Mouse (Mus musculus): Measurements from ENCODE around the gene Pard3. TPM values are rescaled to one million over a fixed set of nuclear protein-coding genes. Genes with fewer than 3 reads are reported as not detected.

Pard3 gene
- polyA plus RNA-seq, 1 experiment from 2014 or later = 16.5 TPM

DNA sequence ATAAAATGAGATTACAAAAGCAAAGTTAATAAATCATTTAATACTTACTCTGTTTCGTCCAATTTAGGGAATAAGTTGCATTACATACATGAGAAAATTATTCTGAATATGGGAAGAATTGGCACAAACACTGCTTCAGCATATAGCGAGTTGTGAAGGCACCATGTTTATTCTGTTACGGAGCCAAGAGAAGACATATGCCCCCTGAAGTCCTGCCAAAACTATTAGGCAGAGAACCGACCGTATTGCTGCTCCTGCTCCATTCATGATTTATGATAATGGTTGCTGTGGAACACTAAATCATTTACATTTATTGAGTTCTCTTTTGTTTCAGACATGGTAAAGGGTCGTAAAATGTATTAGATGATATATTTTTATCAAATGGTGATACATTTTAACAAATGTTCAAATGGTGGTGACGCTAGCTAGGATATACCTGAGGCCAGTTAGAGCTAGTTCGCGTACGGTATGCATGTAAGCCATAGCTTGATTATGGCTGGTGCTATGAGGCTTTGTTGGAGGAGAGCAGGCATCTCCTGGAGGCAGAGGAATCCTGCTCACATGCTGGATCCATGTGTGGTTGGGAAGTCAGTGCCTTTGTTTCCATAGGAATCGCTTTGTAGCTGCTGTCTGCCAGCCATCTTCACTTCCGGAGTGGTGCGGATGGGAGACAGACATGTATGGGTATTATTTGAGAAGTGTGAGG is 360.7 kb downstream of the Pard3 start:
- Histone ChIP-seq H3K4me1 (ENCODE audit: control insufficient read depth, insufficient read depth, low read length) (peaks cover 11% of the 10 kb centered on the region), H3K4me2 (ENCODE audit: low read length) (no peak overlapping the region), H3K27ac (ENCODE audit: low read depth, low read length) (peak overlapping the region; percentile 56; the same call in 1 of the 2 replicates), H3K36me3 (ENCODE audit: control insufficient read depth, insufficient read depth, low read length) (peaks cover 4% of the 10 kb centered on the region; the same call in 1 of the 2 replicates), H3K9ac (ENCODE audit: low read length) (no peak overlapping the region), H3K27me3 (replicated peaks; ENCODE audit: control insufficient read depth, insufficient read depth, low read length) (no peaks in the 10 kb centered on the region), H3K4me3 (ENCODE audit: low read depth, low read length) (no peak overlapping the region), H3K9me3 (replicated peaks; ENCODE audit: control insufficient read depth, low read length) (no peaks in the 10 kb centered on the region)
- WGBS = 72% methylated on average over 13 of the region's 13 CpGs
- ATAC-seq (peak; percentile 69; the same call in 1 of the 2 replicates), DNase-seq (ENCODE audit: low spot score) (peak; percentile 87)

DNA sequence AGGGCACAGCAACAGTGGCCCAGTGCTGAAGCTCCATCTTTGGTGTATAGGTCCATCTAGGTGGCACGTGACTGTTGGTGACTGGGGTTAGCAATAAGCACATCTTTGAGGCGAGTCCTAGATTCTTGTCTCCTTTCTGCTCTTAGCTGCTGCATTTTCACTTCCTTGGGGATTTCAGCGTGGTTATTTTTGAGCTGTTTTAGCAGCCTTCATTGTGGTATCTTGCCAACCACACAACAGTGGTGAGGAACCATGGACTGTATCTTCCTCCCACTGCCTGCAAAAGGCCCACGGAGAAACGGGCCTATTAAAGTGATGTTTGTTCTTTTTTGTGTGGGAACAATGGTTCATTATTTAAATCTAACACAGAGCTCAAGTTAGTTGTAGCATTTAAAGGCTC is 363.2 kb downstream of the Pard3 start:
- H3K36me3 ChIP-seq (ENCODE audit: control insufficient read depth, insufficient read depth, low read length) = peaks cover 4% of the 10 kb centered on the region; the same call in 1 of the 2 replicates
- H3K9ac ChIP-seq (ENCODE audit: low read length) = no peak overlapping the region
- H3K4me3 ChIP-seq (ENCODE audit: low read depth, low read length) = no peak overlapping the region
- H3K9me3 ChIP-seq (replicated peaks; ENCODE audit: control insufficient read depth, low read length) = no peaks in the 10 kb centered on the region
- DNase-seq (ENCODE audit: low spot score) (no peak), ATAC-seq (no peak)
- H3K27ac ChIP-seq (ENCODE audit: low read depth, low read length) = 0 out of 2 replicates have a peak overlapping the region, but pooled peaks have one; percentile 36
- 52% methylated on average over 5 of the region's 5 CpGs for WGBS
- H3K4me1 ChIP-seq (ENCODE audit: control insufficient read depth, insufficient read depth, low read length) = peaks cover 11% of the 10 kb centered on the region
- no peaks in the 10 kb centered on the region for H3K27me3 ChIP-seq (replicated peaks; ENCODE audit: control insufficient read depth, insufficient read depth, low read length)
- H3K4me2 ChIP-seq (ENCODE audit: low read length) = no peak overlapping the region

DNA sequence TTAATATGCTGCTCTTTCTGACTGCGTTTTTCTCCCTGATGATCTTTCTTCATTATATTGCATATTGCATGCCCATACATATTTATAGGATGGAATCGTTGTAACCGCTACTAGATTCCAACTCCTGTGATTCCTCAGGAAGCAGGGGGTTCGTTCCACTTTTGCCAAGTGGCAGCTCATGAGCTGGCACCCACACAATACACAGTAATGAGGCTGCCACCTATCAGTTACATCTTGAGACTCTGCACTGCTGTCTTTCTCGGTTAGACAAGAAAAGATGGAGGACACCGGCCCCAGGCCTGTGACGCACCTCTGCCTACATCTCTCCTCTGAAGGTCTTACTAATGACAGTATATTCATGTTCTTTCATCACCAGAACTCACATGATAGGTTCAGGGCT is 364.3 kb downstream of the Pard3 start:
- H3K4me1 ChIP-seq (ENCODE audit: control insufficient read depth, insufficient read depth, low read length) = peaks cover 5% of the 10 kb centered on the region
- no peak overlapping the region for H3K4me2 ChIP-seq (ENCODE audit: low read length)
- peaks cover 4% of the 10 kb centered on the region; the same call in 1 of the 2 replicates for H3K36me3 ChIP-seq (ENCODE audit: control insufficient read depth, insufficient read depth, low read length)
- no peak overlapping the region for H3K4me3 ChIP-seq (ENCODE audit: low read depth, low read length)
- H3K9me3 ChIP-seq (replicated peaks; ENCODE audit: control insufficient read depth, low read length) = no peaks in the 10 kb centered on the region
- no peak overlapping the region for H3K9ac ChIP-seq (ENCODE audit: low read length)
- DNase-seq (ENCODE audit: low spot score) (peak; percentile 57), ATAC-seq (no peak; the same call in 1 of the 2 replicates)
- 53% methylated on average over 7 of the region's 7 CpGs for WGBS
- no peak overlapping the region for H3K27ac ChIP-seq (ENCODE audit: low read depth, low read length)
- H3K27me3 ChIP-seq (replicated peaks; ENCODE audit: control insufficient read depth, insufficient read depth, low read length) = no peaks in the 10 kb centered on the region

DNA sequence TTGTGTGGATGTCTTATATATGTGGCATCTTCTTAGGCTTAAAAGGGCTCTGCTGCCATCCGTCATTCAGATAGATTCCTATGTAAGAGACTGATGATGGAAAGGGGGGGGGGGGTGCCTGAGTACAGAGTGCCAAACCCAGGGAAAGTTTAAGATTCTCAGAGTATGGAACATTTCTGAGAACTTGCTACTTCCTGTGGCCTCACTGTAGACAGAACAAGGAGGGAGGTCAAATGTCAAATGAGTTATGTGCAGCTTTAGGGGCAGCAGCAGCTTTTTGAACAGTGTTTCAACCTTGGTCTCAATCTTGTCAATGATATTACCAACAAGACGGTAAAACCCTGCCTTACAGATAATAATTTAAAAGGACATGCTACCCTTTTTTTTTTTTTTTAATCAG is 367.5 kb downstream of the Pard3 start:
- Histone ChIP-seq H3K4me1 (ENCODE audit: control insufficient read depth, insufficient read depth, low read length) (no peaks in the 10 kb centered on the region), H3K36me3 (ENCODE audit: control insufficient read depth, insufficient read depth, low read length) (peaks cover 4% of the 10 kb centered on the region; the same call in 1 of the 2 replicates), H3K27me3 (replicated peaks; ENCODE audit: control insufficient read depth, insufficient read depth, low read length) (no peaks in the 10 kb centered on the region), H3K27ac (ENCODE audit: low read depth, low read length) (no peak overlapping the region), H3K4me3 (ENCODE audit: low read depth, low read length) (no peak overlapping the region), H3K9ac (ENCODE audit: low read length) (no peak overlapping the region), H3K9me3 (replicated peaks; ENCODE audit: control insufficient read depth, low read length) (no peaks in the 10 kb centered on the region), H3K4me2 (ENCODE audit: low read length) (no peak overlapping the region)
- no peak for ATAC-seq
- no peak for DNase-seq (ENCODE audit: low spot score)
- WGBS = 87% methylated on average over 2 of the region's 2 CpGs

DNA sequence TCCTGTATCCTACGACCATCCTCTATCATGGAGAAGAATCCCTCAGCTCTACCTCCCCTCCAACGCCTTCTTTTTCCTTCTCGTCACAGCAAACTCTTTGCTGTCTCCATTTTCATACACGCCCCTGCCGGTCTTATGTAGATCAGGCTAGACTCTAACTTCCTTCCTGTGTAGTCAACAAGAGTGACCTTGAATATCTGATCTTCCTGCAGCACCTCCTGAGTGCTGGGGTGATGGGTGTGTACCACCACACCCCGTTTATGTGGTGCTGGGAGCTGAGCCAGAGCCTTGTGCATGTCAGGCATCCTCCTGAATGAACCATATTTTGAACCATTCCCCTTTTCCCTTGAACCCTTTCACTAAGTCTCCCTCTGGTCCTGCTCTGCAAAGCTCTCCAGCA is 372.3 kb downstream of the Pard3 start:
- no peak for ATAC-seq
- Histone ChIP-seq H3K36me3 (ENCODE audit: control insufficient read depth, insufficient read depth, low read length) (no peaks in the 10 kb centered on the region), H3K27me3 (replicated peaks; ENCODE audit: control insufficient read depth, insufficient read depth, low read length) (no peaks in the 10 kb centered on the region), H3K9me3 (replicated peaks; ENCODE audit: control insufficient read depth, low read length) (no peaks in the 10 kb centered on the region), H3K4me1 (ENCODE audit: control insufficient read depth, insufficient read depth, low read length) (peaks cover 9% of the 10 kb centered on the region), H3K4me3 (ENCODE audit: low read depth, low read length) (no peak overlapping the region), H3K4me2 (ENCODE audit: low read length) (no peak overlapping the region), H3K27ac (ENCODE audit: low read depth, low read length) (no peak overlapping the region), H3K9ac (ENCODE audit: low read length) (no peak overlapping the region)
- WGBS = 94% methylated on average over 6 of the region's 6 CpGs
- DNase-seq (ENCODE audit: low spot score) = no peak

DNA sequence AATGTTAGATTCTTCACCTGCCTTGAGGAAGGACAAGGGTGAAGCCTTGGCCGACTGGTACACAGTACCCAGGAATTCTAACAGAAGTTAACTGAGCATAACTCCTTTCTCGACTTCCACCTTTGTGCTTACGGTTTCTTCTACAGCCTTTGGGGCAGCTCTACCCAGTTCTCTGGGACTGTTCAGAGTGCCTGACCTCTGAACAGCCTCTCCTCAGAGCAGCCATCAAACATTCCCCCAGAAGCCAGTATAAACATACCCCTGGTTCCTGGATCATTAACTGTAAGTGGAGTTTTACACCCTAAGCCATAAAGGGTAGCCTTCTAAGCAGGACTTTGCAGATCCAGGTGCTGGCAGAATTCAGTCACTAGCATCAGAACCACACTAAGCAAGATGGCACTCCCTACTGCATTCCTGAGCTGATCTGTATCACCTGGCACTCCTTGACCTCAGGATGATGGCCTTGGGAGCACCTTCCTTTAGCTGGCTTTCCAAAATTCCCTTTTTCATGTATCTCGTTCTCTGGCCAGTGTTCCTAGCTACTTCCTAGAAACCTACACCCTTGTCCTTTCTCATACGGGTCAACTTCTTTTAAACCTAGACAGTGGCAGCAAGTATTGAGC is 374.0 kb downstream of the Pard3 start:
- H3K27ac ChIP-seq (ENCODE audit: low read depth, low read length) = no peak overlapping the region
- no peak for DNase-seq (ENCODE audit: low spot score)
- H3K9me3 ChIP-seq (replicated peaks; ENCODE audit: control insufficient read depth, low read length) = no peaks in the 10 kb centered on the region
- WGBS = 93% methylated on average over 5 of the region's 5 CpGs
- peaks cover 9% of the 10 kb centered on the region for H3K4me1 ChIP-seq (ENCODE audit: control insufficient read depth, insufficient read depth, low read length)
- no peak overlapping the region for H3K4me2 ChIP-seq (ENCODE audit: low read length)
- no peaks in the 10 kb centered on the region for H3K36me3 ChIP-seq (ENCODE audit: control insufficient read depth, insufficient read depth, low read length)
- H3K9ac ChIP-seq (ENCODE audit: low read length) = no peak overlapping the region
- H3K4me3 ChIP-seq (ENCODE audit: low read depth, low read length) = no peak overlapping the region
- no peak for ATAC-seq
- no peaks in the 10 kb centered on the region for H3K27me3 ChIP-seq (replicated peaks; ENCODE audit: control insufficient read depth, insufficient read depth, low read length)

DNA sequence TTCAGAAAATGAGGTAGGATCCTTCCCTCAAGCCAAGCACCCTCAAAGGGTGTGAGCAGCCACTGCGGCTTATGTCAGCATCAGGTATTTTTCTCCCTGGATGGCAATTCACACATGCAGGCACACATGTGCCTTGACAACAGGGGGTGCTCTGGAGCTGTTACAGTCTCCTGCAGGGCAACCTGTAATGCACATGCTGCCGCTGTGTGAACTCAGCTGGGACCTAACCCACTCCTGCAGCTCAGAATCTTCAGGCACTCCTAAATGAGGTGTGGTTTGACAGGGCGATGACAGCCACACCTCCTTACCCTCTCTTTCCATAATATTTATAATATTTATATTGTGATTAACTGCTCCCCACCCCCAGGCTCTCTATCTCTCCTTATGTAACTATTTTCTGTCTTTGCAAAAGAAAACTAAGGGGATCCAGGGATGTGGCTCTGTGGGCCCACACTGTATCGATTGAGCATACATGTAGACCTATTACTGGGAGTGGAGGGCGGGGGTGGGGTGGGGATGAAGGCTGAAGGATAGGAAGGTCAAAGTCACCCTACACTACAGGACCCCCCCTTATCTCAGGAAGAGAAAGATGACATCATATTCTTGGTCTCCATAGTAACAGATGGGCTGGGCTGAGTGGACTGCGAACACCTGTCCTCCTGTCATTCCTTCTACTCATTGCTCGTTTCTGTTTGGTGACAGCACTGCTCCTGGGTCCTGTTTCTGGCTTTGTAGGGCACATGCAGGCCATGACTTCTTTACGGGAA is 375.1 kb downstream of the Pard3 start:
- 70% methylated on average over 8 of the region's 8 CpGs for WGBS
- no peak overlapping the region for H3K9ac ChIP-seq (ENCODE audit: low read length)
- no peaks in the 10 kb centered on the region for H3K27me3 ChIP-seq (replicated peaks; ENCODE audit: control insufficient read depth, insufficient read depth, low read length)
- H3K4me1 ChIP-seq (ENCODE audit: control insufficient read depth, insufficient read depth, low read length) = peaks cover 9% of the 10 kb centered on the region
- H3K36me3 ChIP-seq (ENCODE audit: control insufficient read depth, insufficient read depth, low read length) = no peaks in the 10 kb centered on the region
- H3K4me2 ChIP-seq (ENCODE audit: low read length) = no peak overlapping the region
- H3K27ac ChIP-seq (ENCODE audit: low read depth, low read length) = 0 out of 2 replicates have a peak overlapping the region, but pooled peaks have one; percentile 52
- no peaks in the 10 kb centered on the region for H3K9me3 ChIP-seq (replicated peaks; ENCODE audit: control insufficient read depth, low read length)
- peak; percentile 56 for ATAC-seq
- peak; percentile 65 for DNase-seq (ENCODE audit: low spot score)
- no peak overlapping the region for H3K4me3 ChIP-seq (ENCODE audit: low read depth, low read length)

DNA sequence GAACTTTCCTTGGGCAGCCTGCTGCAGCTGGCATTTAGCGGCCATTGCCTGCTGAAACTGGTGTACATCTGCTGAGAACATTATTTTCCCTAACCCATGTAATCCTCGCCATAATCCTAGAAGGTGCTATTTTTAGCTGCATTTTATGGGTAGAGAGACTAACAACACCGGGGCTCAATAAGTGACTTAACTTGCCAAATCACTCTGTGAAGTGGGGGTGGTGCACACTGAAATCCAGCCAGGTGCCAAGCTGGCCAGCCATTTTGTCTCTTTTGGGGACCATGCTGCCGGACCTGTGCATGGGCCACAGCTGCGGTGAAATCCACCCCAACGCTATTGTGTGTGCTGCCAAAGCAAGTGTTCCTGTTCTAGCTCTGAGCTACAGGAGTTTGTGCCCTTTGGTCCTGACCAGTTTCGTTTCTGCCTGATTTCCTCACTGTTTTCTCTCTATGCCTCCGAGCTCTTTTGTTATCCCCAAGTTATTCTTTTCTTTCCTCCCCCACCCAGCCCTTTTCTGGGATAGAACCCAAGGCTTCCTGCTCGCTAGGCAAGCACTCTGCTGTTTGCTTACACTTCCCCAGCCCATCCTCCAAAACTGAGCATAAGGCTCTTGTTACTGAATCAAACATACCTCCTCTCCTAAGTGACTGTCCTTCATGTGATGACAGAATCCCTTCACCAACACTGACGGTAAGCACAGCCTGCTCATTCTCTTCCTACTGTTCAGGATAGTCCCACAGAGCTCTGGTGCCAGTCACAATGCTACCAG is 375.9 kb downstream of the Pard3 start:
- no peak overlapping the region for H3K4me3 ChIP-seq (ENCODE audit: low read depth, low read length)
- no peaks in the 10 kb centered on the region for H3K9me3 ChIP-seq (replicated peaks; ENCODE audit: control insufficient read depth, low read length)
- H3K27ac ChIP-seq (ENCODE audit: low read depth, low read length) = peak overlapping the region; percentile 52; the same call in 1 of the 2 replicates
- H3K27me3 ChIP-seq (replicated peaks; ENCODE audit: control insufficient read depth, insufficient read depth, low read length) = no peaks in the 10 kb centered on the region
- no peak overlapping the region for H3K4me2 ChIP-seq (ENCODE audit: low read length)
- H3K9ac ChIP-seq (ENCODE audit: low read length) = no peak overlapping the region
- DNase-seq (ENCODE audit: low spot score) (peak; percentile 69), ATAC-seq (peak; percentile 63)
- no peaks in the 10 kb centered on the region for H3K36me3 ChIP-seq (ENCODE audit: control insufficient read depth, insufficient read depth, low read length)
- peaks cover 9% of the 10 kb centered on the region for H3K4me1 ChIP-seq (ENCODE audit: control insufficient read depth, insufficient read depth, low read length)
- WGBS = 30% methylated on average over 10 of the region's 10 CpGs

All from forebrain, embryonic 14.5 days (tissue).